Mouse (Mus musculus): ENCODE data around the gene Myh7. TPM values are rescaled to one million over a fixed set of nuclear protein-coding genes. Genes with fewer than 3 reads are reported as not detected.

The Myh7 gene
- polyA plus RNA-seq, 1 experiment from 2014 or later, result 3.6 TPM

DNA sequence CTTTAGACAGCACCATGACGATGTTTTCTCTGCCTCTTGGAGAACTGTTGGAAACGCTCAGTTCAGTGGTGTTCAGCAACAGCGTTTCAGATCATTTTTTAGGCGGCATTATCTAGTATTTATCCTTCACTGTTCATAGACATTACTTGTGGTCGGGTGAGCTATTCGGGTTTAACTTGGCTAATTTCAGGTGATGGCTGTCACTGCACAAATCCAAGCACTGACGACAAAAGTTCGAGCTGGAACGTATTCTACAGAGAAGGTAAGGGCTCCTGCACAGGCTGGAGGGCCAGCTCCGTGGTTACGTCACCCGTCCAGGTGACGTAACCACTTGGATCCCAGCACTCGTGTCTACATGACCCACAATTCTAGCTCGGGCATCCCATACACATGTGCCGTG is 22.4 kb upstream of the Myh7 start:
- H3K27me3 ChIP-seq, result no peaks in the 10 kb centered on the region
- WGBS (ENCODE audit: insufficient replicate concordance), result 83% methylated on average over 16 of the region's 16 CpGs
- peaks cover 18% of the 10 kb centered on the region for H3K4me1 ChIP-seq (replicated peaks)
- no peaks in the 10 kb centered on the region for H3K9me3 ChIP-seq (replicated peaks)
- no peak overlapping the region for H3K9ac ChIP-seq
- 0 out of 2 replicates have a peak overlapping the region, but pooled peaks have one; percentile 96 for H3K4me2 ChIP-seq
- ATAC-seq (ENCODE audit: insufficient read depth), result no peak
- peak overlapping the region; percentile 73; the same call in 1 of the 2 replicates for H3K4me3 ChIP-seq (replicated peaks)
- no peak overlapping the region for H3K27ac ChIP-seq (replicated peaks)
- H3K36me3 ChIP-seq (replicated peaks), result peaks cover 35% of the 10 kb centered on the region

DNA sequence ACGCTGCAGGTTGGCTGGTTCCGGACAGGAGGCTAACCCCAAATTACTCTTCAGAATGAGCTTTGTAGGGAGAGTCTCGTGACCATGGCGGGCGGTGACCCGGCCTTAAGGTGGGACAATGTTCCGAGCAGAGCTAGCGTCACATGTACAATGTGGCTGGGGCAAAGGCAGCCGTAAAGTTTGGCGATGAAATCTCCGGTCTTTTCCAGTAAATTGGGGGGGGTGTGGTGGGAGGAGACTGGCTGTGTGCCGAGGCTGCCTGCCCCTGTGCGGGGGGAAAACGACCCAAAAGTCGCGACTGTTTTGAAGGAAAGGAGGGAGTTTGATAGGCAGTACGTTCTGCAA is 21.3 kb upstream of the Myh7 start:
- peak overlapping the region; percentile 96 for H3K4me2 ChIP-seq
- ATAC-seq (ENCODE audit: insufficient read depth), result no peak
- WGBS (ENCODE audit: insufficient replicate concordance), result 1% methylated on average over 17 of the region's 17 CpGs
- H3K9ac ChIP-seq, result peak overlapping the region; percentile 59
- H3K27me3 ChIP-seq, result no peaks in the 10 kb centered on the region
- peak overlapping the region; percentile 73 for H3K4me3 ChIP-seq (replicated peaks)
- H3K36me3 ChIP-seq (replicated peaks), result peaks cover 23% of the 10 kb centered on the region
- H3K4me1 ChIP-seq (replicated peaks), result peaks cover 18% of the 10 kb centered on the region
- peak overlapping the region; percentile 81 for H3K27ac ChIP-seq (replicated peaks)
- H3K9me3 ChIP-seq (replicated peaks), result no peaks in the 10 kb centered on the region

GRCm38 (mm10) chr14:55014991-55015766 is 20.8 kb upstream of the Myh7 start, which contains the start of gene Ngdn:
TSS of gene Ngdn (plus strand) at chr14:55015454.
- H3K4me2 ChIP-seq, result peak within 1 kb of the TSS; percentile 96
- H3K4me3 ChIP-seq (replicated peaks), result peak within 1 kb of the TSS; percentile 73
- no peaks in the 10 kb centered on the region for H3K27me3 ChIP-seq
- H3K27ac ChIP-seq (replicated peaks), result peak within 1 kb of the TSS; percentile 86
- WGBS (ENCODE audit: insufficient replicate concordance), result under 1% methylated on average over 36 of the region's 36 CpGs
- ATAC-seq (ENCODE audit: insufficient read depth), result peak; percentile 93
- no peaks in the 10 kb centered on the region for H3K9me3 ChIP-seq (replicated peaks)
- H3K9ac ChIP-seq, result peak within 1 kb of the TSS; percentile 72
- peaks cover 18% of the 10 kb centered on the region for H3K4me1 ChIP-seq (replicated peaks)
- H3K36me3 ChIP-seq (replicated peaks), result peaks cover 18% of the 10 kb centered on the region

GRCm38 (mm10) chr14:55014591-55014990 is 20.2 kb upstream of the Myh7 start:
- Histone ChIP-seq H3K4me1 (replicated peaks) (peaks cover 18% of the 10 kb centered on the region), H3K4me3 (replicated peaks) (peak overlapping the region; percentile 73), H3K36me3 (replicated peaks) (peaks cover 18% of the 10 kb centered on the region), H3K9me3 (replicated peaks) (no peaks in the 10 kb centered on the region), H3K4me2 (peak overlapping the region; percentile 96), H3K27me3 (no peaks in the 10 kb centered on the region), H3K27ac (replicated peaks) (peak overlapping the region; percentile 86), H3K9ac (peak overlapping the region; percentile 72)
- peak; percentile 47 for ATAC-seq (ENCODE audit: insufficient read depth)
- WGBS (ENCODE audit: insufficient replicate concordance), result under 1% methylated on average over 27 of the region's 27 CpGs

DNA sequence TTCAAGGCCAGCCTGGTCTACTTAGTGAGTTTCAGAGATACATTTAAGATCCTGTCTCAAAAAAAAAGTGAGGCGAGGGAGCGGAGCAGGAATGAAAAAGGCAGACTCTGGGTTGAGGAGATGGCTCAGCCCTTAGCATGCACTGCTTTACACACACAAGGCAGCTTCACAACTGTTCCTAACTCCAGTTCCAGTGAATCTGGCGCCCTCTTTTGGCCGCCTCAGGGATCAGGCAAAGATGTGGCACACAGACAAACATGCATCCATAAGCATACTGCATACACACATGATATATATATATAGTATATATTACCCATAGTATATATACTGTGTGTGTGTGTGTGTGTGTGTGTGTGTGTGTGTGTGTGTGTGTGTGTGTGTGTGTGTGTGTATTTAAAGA is 16.7 kb upstream of the Myh7 start:
- H3K9ac ChIP-seq, result no peak overlapping the region
- H3K4me3 ChIP-seq (replicated peaks), result no peak overlapping the region
- no peak overlapping the region for H3K27ac ChIP-seq (replicated peaks)
- WGBS (ENCODE audit: insufficient replicate concordance), result 57% methylated on average over 4 of the region's 4 CpGs
- ATAC-seq (ENCODE audit: insufficient read depth), result no peak
- no peaks in the 10 kb centered on the region for H3K36me3 ChIP-seq (replicated peaks)
- peaks cover 7% of the 10 kb centered on the region for H3K4me1 ChIP-seq (replicated peaks)
- H3K27me3 ChIP-seq, result no peaks in the 10 kb centered on the region
- no peak overlapping the region for H3K4me2 ChIP-seq
- H3K9me3 ChIP-seq (replicated peaks), result no peaks in the 10 kb centered on the region

DNA sequence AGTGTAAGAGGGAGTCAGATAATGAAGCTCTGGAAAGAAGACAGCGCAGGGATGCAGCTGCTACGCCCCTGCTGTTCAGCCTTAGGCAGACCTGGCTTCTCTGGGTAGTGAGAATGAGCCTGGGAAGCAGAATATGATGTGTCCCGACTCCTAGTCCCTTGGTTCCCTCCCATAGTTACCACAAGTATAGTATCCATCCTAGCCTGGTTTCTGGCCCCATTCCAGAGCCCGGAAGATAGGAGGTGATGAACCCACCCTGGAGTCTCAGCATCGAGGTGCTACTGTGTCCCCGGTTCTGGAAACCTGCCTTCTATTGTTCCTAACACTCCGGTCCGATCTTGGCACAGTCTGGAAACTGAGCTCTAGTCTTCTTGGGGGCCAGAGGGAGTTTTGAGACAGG is 14.0 kb upstream of the Myh7 start:
- WGBS (ENCODE audit: insufficient replicate concordance), result 61% methylated on average over 8 of the region's 8 CpGs
- H3K27me3 ChIP-seq, result no peaks in the 10 kb centered on the region
- 0 out of 2 replicates have a peak, but pooled peaks cover 6% of the 10 kb centered on the region for H3K4me1 ChIP-seq (replicated peaks)
- H3K4me3 ChIP-seq (replicated peaks), result no peak overlapping the region
- no peaks in the 10 kb centered on the region for H3K36me3 ChIP-seq (replicated peaks)
- no peak overlapping the region for H3K27ac ChIP-seq (replicated peaks)
- H3K9me3 ChIP-seq (replicated peaks), result no peaks in the 10 kb centered on the region
- ATAC-seq (ENCODE audit: insufficient read depth), result no peak
- H3K9ac ChIP-seq, result no peak overlapping the region
- no peak overlapping the region for H3K4me2 ChIP-seq

GRCm38 (mm10) chr14:55007120-55007908 is 12.9 kb upstream of the Myh7 start:
- Histone ChIP-seq H3K36me3 (replicated peaks) (no peaks in the 10 kb centered on the region), H3K27me3 (no peaks in the 10 kb centered on the region), H3K4me1 (replicated peaks) (0 out of 2 replicates have a peak, but pooled peaks cover 6% of the 10 kb centered on the region), H3K27ac (replicated peaks) (no peak overlapping the region), H3K4me3 (replicated peaks) (no peak overlapping the region), H3K4me2 (no peak overlapping the region), H3K9me3 (replicated peaks) (no peaks in the 10 kb centered on the region), H3K9ac (no peak overlapping the region)
- ATAC-seq (ENCODE audit: insufficient read depth), result no peak
- WGBS (ENCODE audit: insufficient replicate concordance), result 61% methylated on average over 9 of the region's 9 CpGs

DNA sequence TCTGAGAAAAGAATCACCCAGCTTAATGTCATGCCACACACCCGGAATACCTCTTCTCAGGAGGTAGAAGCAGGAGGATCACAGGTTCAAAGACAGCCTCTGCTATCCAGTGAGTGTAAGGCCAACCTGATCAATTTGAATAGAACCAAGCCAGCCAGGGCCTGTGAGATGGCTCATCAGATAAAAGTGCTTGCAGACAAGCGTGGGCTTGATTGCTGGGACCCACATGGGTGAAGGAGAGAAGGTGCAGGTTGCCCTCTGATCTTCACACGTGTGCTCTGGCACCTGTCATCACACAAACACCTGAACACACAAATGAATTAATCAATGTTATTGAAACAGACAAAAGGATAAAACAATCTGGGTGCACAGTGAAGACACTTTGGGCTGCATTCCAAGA is 12.1 kb upstream of the Myh7 start:
- Histone ChIP-seq H3K4me2 (no peak overlapping the region), H3K9me3 (replicated peaks) (no peaks in the 10 kb centered on the region), H3K36me3 (replicated peaks) (no peaks in the 10 kb centered on the region), H3K27me3 (no peaks in the 10 kb centered on the region), H3K4me1 (replicated peaks) (0 out of 2 replicates have a peak, but pooled peaks cover 6% of the 10 kb centered on the region), H3K9ac (no peak overlapping the region), H3K4me3 (replicated peaks) (no peak overlapping the region), H3K27ac (replicated peaks) (no peak overlapping the region)
- ATAC-seq (ENCODE audit: insufficient read depth), result no peak
- 42% methylated on average over 3 of the region's 3 CpGs for WGBS (ENCODE audit: insufficient replicate concordance)

DNA sequence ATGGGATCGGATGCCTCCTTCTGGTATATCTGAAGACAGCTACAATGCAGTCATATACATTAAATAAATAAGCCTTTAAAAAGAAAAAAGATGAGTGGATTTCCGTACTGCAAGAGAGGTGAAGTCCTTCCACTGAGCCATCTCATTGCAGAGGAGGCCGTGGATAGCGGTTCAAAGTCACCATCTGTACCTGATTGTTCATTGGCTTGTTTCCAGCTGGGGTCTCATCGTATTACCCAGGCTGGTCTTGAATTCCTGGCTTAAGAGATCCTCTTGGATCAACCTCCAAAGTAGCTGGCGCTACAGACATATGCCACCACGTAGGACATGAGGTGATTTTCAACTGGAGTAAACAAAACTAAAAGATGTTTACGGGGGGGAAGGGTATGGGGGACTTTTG is 11.5 kb upstream of the Myh7 start:
- H3K9ac ChIP-seq, result no peak overlapping the region
- 74% methylated on average over 8 of the region's 8 CpGs for WGBS (ENCODE audit: insufficient replicate concordance)
- H3K4me3 ChIP-seq (replicated peaks), result no peak overlapping the region
- no peaks in the 10 kb centered on the region for H3K36me3 ChIP-seq (replicated peaks)
- H3K4me1 ChIP-seq (replicated peaks), result 0 out of 2 replicates have a peak, but pooled peaks cover 6% of the 10 kb centered on the region
- no peak for ATAC-seq (ENCODE audit: insufficient read depth)
- no peak overlapping the region for H3K27ac ChIP-seq (replicated peaks)
- no peaks in the 10 kb centered on the region for H3K27me3 ChIP-seq
- no peaks in the 10 kb centered on the region for H3K9me3 ChIP-seq (replicated peaks)
- H3K4me2 ChIP-seq, result no peak overlapping the region

DNA sequence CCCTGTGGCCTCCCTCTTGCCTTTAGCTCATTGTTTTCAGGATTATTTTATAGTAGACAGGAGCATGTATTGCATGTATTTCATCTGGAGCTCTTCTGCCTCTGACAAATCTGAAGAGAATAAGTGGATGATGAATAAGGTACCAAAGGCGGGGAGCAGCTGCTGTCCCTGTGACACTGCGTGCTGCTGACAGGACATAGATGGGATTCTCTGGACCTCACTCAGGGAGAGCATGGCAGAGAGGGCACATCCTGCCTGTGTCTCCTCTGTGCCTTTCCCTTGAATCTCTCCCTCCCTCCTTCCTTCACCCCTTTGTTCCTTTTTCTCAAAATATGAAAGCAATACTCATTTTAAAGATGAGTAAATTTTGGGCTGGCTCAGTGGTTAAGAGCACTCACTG is 11.1 kb upstream of the Myh7 start:
- 0 out of 2 replicates have a peak, but pooled peaks cover 6% of the 10 kb centered on the region for H3K4me1 ChIP-seq (replicated peaks)
- no peak overlapping the region for H3K4me3 ChIP-seq (replicated peaks)
- 77% methylated on average over 2 of the region's 2 CpGs for WGBS (ENCODE audit: insufficient replicate concordance)
- H3K9me3 ChIP-seq (replicated peaks), result no peaks in the 10 kb centered on the region
- no peak overlapping the region for H3K4me2 ChIP-seq
- H3K9ac ChIP-seq, result no peak overlapping the region
- no peaks in the 10 kb centered on the region for H3K36me3 ChIP-seq (replicated peaks)
- no peak overlapping the region for H3K27ac ChIP-seq (replicated peaks)
- ATAC-seq (ENCODE audit: insufficient read depth), result no peak
- H3K27me3 ChIP-seq, result no peaks in the 10 kb centered on the region
